Mouse (Mus musculus): ENCODE measurements at regions not wholly inside any gene's neighbourhood (a gene's known extent, or its start where the extent isn't known, plus 50 kb on each side); places are given as distances from the start of the nearest gene placed in this dataset.

- no peak for TF ChIP-seq POLR2A (IDR thresholded peaks at IDR 0.05; ENCODE audit: borderline replicate concordance, control insufficient read depth, low read depth, low read length)
- TF ChIP-seq CTCF (IDR thresholded peaks at IDR 0.05; ENCODE audit: control insufficient read depth, insufficient read depth, low read length) = no peak
- Histone ChIP-seq H3K4me1 (ENCODE audit: control insufficient read depth, insufficient read depth, low read length) (no peaks in the 10 kb centered on the region), H3K4me3 (replicated peaks; ENCODE audit: control insufficient read depth, low read depth, low read length) (no peak overlapping the region), H3K27ac (ENCODE audit: control insufficient read depth, insufficient read depth, low read depth, low read length, poor library complexity) (no peak overlapping the region)
- 55% methylated on average over 4 of the region's 4 CpGs for WGBS
Measured at GRCm38 (mm10) chr12:15586706-15587442, 229.8 kb downstream of the Trib2 start.

- Histone ChIP-seq H3K4me1 (ENCODE audit: control insufficient read depth, insufficient read depth, low read length) (no peaks in the 10 kb centered on the region), H3K27ac (ENCODE audit: control insufficient read depth, insufficient read depth, low read depth, low read length, poor library complexity) (no peak overlapping the region), H3K4me3 (replicated peaks; ENCODE audit: control insufficient read depth, low read depth, low read length) (no peak overlapping the region)
- 57% methylated on average over 1 of the region's 1 CpGs for WGBS
- no peak for TF ChIP-seq POLR2A (IDR thresholded peaks at IDR 0.05; ENCODE audit: borderline replicate concordance, control insufficient read depth, low read depth, low read length)
- TF ChIP-seq CTCF (IDR thresholded peaks at IDR 0.05; ENCODE audit: control insufficient read depth, insufficient read depth, low read length) = no peak
Measured at GRCm38 (mm10) chr12:15585845-15586244, 230.9 kb downstream of the Trib2 start.

- WGBS = 78% methylated on average over 4 of the region's 4 CpGs
- no peak overlapping the region for H3K4me3 ChIP-seq (replicated peaks; ENCODE audit: control insufficient read depth, low read depth, low read length)
- H3K27ac ChIP-seq (ENCODE audit: control insufficient read depth, insufficient read depth, low read depth, low read length, poor library complexity) = no peak overlapping the region
- H3K4me1 ChIP-seq (ENCODE audit: control insufficient read depth, insufficient read depth, low read length) = no peaks in the 10 kb centered on the region
- TF ChIP-seq POLR2A (IDR thresholded peaks at IDR 0.05; ENCODE audit: borderline replicate concordance, control insufficient read depth, low read depth, low read length) = no peak
- TF ChIP-seq CTCF (IDR thresholded peaks at IDR 0.05; ENCODE audit: control insufficient read depth, insufficient read depth, low read length) = no peak
Measured at GRCm38 (mm10) chr12:15584721-15585120, 232.0 kb downstream of the Trib2 start.

- TF ChIP-seq POLR2A (IDR thresholded peaks at IDR 0.05; ENCODE audit: borderline replicate concordance, control insufficient read depth, low read depth, low read length) (no peak), CTCF (IDR thresholded peaks at IDR 0.05; ENCODE audit: control insufficient read depth, insufficient read depth, low read length) (no peak)
- no peak overlapping the region for H3K4me3 ChIP-seq (replicated peaks; ENCODE audit: control insufficient read depth, low read depth, low read length)
- no peaks in the 10 kb centered on the region for H3K4me1 ChIP-seq (ENCODE audit: control insufficient read depth, insufficient read depth, low read length)
- 77% methylated on average over 4 of the region's 4 CpGs for WGBS
- H3K27ac ChIP-seq (ENCODE audit: control insufficient read depth, insufficient read depth, low read depth, low read length, poor library complexity) = no peak overlapping the region
Measured at GRCm38 (mm10) chr12:15566785-15567109, 250.0 kb downstream of the Trib2 start.

DNA sequence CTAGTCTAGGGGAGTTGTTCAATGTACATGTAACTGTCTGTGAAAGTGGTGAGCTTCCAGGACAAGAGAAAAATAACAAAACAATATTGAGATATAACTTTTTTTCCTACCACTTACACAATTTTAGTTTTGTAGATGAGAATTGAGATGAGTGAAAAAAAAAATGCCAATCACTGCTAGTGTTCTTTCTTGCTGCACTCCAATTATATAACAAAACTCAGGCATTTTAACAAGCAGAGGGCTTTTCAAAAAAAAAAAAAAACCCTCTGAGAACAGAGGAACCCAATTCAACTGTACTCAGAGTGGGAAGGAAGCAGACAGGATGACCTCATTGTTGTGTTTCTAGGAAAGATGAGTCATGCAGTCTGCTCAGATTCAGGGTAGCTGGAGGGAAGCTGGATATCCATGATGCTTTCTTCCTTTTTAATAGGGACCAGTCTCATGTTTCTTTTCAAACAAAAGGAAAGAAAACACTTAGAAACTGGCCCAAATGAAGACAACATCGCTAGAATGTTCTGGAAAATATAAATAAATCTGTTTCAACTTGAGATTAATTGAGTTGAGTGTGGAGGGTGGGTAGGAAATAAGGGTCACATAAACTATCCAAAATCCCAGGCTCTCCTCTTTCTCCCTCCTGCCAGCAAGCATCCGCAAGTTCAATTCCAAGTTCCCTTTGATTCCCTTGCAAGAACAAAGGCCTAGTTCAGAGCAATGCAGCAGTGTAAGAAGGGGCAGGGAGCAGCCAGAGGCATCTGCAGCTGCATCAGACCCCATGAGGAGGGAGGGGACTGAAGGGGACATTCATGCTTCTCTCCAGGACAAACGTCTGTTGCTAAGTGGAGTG is 250.6 kb downstream of the Trib2 start:
- Histone ChIP-seq H3K4me1 (ENCODE audit: control insufficient read depth, insufficient read depth, low read length) (no peaks in the 10 kb centered on the region), H3K27ac (ENCODE audit: control insufficient read depth, insufficient read depth, low read depth, low read length, poor library complexity) (no peak overlapping the region), H3K4me3 (replicated peaks; ENCODE audit: control insufficient read depth, low read depth, low read length) (no peak overlapping the region)
- no peak for TF ChIP-seq CTCF (IDR thresholded peaks at IDR 0.05; ENCODE audit: control insufficient read depth, insufficient read depth, low read length)
- no peak for TF ChIP-seq POLR2A (IDR thresholded peaks at IDR 0.05; ENCODE audit: borderline replicate concordance, control insufficient read depth, low read depth, low read length)
- 49% methylated on average over 3 of the region's 3 CpGs for WGBS

DNA sequence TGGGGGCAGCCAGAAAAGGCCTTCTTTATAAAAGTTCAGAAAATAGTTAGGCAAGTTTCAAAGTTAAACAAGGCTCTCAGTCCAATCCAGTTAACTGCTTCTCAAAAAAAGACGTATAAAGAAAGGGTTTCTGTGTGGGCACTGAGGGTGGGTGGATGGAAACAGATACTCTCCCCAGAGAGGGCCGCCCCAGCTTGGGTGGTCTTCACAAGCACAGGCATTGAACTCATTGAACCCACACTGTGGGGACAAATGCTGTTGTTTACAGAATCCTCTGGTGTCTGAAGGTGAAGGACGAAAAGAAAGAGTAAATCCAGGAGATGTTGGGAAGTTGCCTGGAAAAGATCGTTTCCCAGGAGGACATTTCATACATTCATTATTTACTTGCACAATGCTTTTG is 253.9 kb downstream of the Trib2 start:
- no peak overlapping the region for H3K27ac ChIP-seq (ENCODE audit: control insufficient read depth, insufficient read depth, low read depth, low read length, poor library complexity)
- 68% methylated on average over 4 of the region's 4 CpGs for WGBS
- TF ChIP-seq CTCF (IDR thresholded peaks at IDR 0.05; ENCODE audit: control insufficient read depth, insufficient read depth, low read length) = no peak
- no peak for TF ChIP-seq POLR2A (IDR thresholded peaks at IDR 0.05; ENCODE audit: borderline replicate concordance, control insufficient read depth, low read depth, low read length)
- no peak overlapping the region for H3K4me3 ChIP-seq (replicated peaks; ENCODE audit: control insufficient read depth, low read depth, low read length)
- no peaks in the 10 kb centered on the region for H3K4me1 ChIP-seq (ENCODE audit: control insufficient read depth, insufficient read depth, low read length)

DNA sequence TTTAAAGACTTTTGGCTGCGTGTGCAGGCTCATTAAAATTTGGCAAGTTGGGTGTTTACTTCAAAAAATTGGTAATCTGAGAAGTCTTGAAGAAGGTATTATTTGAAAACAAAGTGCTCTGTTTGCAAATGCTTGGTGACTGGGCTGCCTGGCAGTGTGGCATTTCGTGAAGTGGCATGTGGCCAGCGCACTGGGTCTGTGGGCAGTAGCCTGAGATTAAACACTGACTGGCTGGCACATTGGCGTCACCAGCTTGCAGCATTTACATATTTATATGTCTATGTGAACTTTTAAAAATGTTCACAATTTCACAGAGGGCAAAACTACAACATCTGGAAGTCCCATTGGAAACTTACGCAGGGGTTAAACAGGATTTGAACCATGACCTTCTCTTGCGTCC is 261.3 kb downstream of the Trib2 start:
- TF ChIP-seq POLR2A (IDR thresholded peaks at IDR 0.05; ENCODE audit: borderline replicate concordance, control insufficient read depth, low read depth, low read length) (no peak), CTCF (IDR thresholded peaks at IDR 0.05; ENCODE audit: control insufficient read depth, insufficient read depth, low read length) (no peak)
- Histone ChIP-seq H3K4me3 (replicated peaks; ENCODE audit: control insufficient read depth, low read depth, low read length) (no peak overlapping the region), H3K4me1 (ENCODE audit: control insufficient read depth, insufficient read depth, low read length) (no peaks in the 10 kb centered on the region), H3K27ac (ENCODE audit: control insufficient read depth, insufficient read depth, low read depth, low read length, poor library complexity) (no peak overlapping the region)
- 88% methylated on average over 6 of the region's 6 CpGs for WGBS

GRCm38 (mm10) chr12:15553681-15554007 is 263.1 kb downstream of the Trib2 start:
- H3K27ac ChIP-seq (ENCODE audit: control insufficient read depth, insufficient read depth, low read depth, low read length, poor library complexity) = no peak overlapping the region
- H3K4me1 ChIP-seq (ENCODE audit: control insufficient read depth, insufficient read depth, low read length) = no peaks in the 10 kb centered on the region
- 73% methylated on average over 4 of the region's 4 CpGs for WGBS
- no peak overlapping the region for H3K4me3 ChIP-seq (replicated peaks; ENCODE audit: control insufficient read depth, low read depth, low read length)
- TF ChIP-seq CTCF (IDR thresholded peaks at IDR 0.05; ENCODE audit: control insufficient read depth, insufficient read depth, low read length) (no peak), POLR2A (IDR thresholded peaks at IDR 0.05; ENCODE audit: borderline replicate concordance, control insufficient read depth, low read depth, low read length) (no peak)
